Mouse (Mus musculus): ENCODE results near the gene Fat3.

DNA sequence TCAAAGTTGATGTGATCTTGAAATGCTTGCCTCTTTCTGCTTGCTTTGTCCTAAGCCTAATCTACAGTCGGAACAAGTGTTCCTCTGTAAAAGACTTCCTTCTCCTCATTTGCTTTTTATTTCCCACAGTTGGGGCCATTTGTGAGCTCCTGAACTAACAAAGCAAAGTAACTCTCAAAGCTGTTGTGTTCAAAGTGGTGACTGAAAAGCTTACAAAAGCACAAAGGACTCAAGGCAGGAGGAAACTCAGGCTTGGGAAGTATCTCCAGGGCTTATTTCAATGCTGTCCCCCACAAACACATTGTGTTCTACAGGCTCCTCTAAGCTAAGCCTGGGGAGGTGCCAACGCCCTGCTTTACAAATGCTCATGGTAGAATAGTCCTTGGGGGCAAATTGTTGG is 487.0 kb downstream of the Fat3 start:
- TF ChIP-seq CTCF (IDR thresholded peaks at IDR 0.05; ENCODE audit: low read depth) (no peak), EP300 (optimal IDR thresholded peaks at IDR 0.05) (no peak)
